In the genomic region with DNA sequence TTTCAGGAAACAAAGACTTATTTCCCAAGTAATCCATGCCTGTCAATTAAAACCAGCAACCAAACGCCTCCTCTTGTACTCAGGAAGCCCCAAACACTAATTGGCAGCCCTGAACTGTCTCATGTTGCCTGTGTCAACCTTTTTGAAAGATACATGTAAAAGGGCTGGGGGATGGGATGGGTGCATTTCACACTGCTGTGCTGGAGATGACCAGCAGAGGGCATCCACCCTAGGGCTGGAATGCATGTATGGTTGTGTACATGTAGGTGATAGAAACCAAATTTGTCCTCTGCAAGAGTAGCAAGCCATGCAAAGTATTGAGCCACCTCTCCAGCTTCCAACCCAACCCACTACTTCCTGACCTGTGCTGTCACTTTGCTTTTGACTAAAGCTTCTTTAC, we compare ENCODE assay signal across 9 mouse cellular contexts. TPM values are rescaled to one million over a fixed set of nuclear protein-coding genes. Genes with fewer than 3 reads are reported as not detected.
DNase-seq lines count a peak whose midpoint lies in the region; ATAC-seq and TF ChIP-seq lines count a peak whose summit lies in the region.
"Had no signal": no experiment of that assay in that cellular context is flagged by ENCODE, and none has a peak within 500 bp of the region (broad histone marks: within the 10 kb centered on the region; RNA-seq: fewer than 3 reads in every experiment).

No protein-coding gene starts in this region.

- H3K36me3 ChIP-seq in neural tube, embryonic 15.5 days = no peaks in the 10 kb centered on the region
- 0 out of 2 replicates have a peak, but pooled peaks cover under 1% of the 10 kb centered on the region for H3K36me3 ChIP-seq in embryonic facial prominence, embryonic 14.5 days (ENCODE audit: control insufficient read depth, insufficient read depth, low read length)
- H3K36me3 ChIP-seq in hindbrain, postnatal 0 days (ENCODE audit: insufficient read depth, low read length) = no peaks in the 10 kb centered on the region

- WGBS in neural tube, embryonic 15.5 days = 17% methylated on average over 1 of the region's 1 CpGs
- WGBS in embryonic facial prominence, embryonic 14.5 days = 12% methylated on average over 1 of the region's 1 CpGs
- WGBS in hindbrain, postnatal 0 days = 4% methylated on average over 1 of the region's 1 CpGs

- no peak overlapping the region for H3K27ac ChIP-seq in neural tube, embryonic 15.5 days (replicated peaks)
- H3K27ac ChIP-seq in embryonic facial prominence, embryonic 14.5 days (replicated peaks; ENCODE audit: low read depth, low read length) = no peak overlapping the region
- H3K27ac ChIP-seq in hindbrain, postnatal 0 days = no peak overlapping the region

- H3K4me1 ChIP-seq in neural tube, embryonic 15.5 days = peaks cover 27% of the 10 kb centered on the region
- H3K4me1 ChIP-seq in embryonic facial prominence, embryonic 14.5 days (ENCODE audit: control insufficient read depth, insufficient read depth, low read length) = peaks cover 10% of the 10 kb centered on the region; the same call in 1 of the 2 replicates
- H3K4me1 ChIP-seq in hindbrain, postnatal 0 days (ENCODE audit: insufficient read depth, low read length) = peaks cover 13% of the 10 kb centered on the region

- peak; percentile 68 for DNase-seq in neural tube, embryonic 10.5 days (ENCODE audit: extremely low spot score, low spot score)
- DNase-seq in adrenal gland, postnatal 36 days = peak; percentile 59 to 71
- DNase-seq in embryonic facial prominence, embryonic 14.5 days (ENCODE audit: low spot score) = peak; percentile 26
- DNase-seq in hindbrain, postnatal 0 days (ENCODE audit: low spot score) = peak; percentile 72
- DNase-seq in left cerebral cortex, postnatal 4 days = peak; percentile 69
- peak; percentile 26 for DNase-seq in retina, adult 2 months (ENCODE audit: low read depth, low spot score)
- peak; percentile 81 to 85 for DNase-seq in thymus, postnatal 36 days

- H3K4me3 ChIP-seq in neural tube, embryonic 15.5 days (replicated peaks) = no peak overlapping the region
- H3K4me3 ChIP-seq in embryonic facial prominence, embryonic 14.5 days (ENCODE audit: low read depth, low read length) = no peak overlapping the region
- H3K4me3 ChIP-seq in hindbrain, postnatal 0 days (ENCODE audit: low read length) = no peak overlapping the region

- no peak overlapping the region for H3K4me2 ChIP-seq in neural tube, embryonic 15.5 days
- H3K4me2 ChIP-seq in embryonic facial prominence, embryonic 14.5 days (ENCODE audit: low read depth, low read length) = no peak overlapping the region
- no peak overlapping the region for H3K4me2 ChIP-seq in hindbrain, postnatal 0 days (ENCODE audit: low read depth, low read length)

- intact Hi-C loops in left cerebral cortex, postnatal 4 days (cut with DNase I) = loop anchor here (10.0 kb wide), 1 partner anchor 301 kb away; no protein-coding TSS in a partner anchor

- H3K9ac ChIP-seq in neural tube, embryonic 15.5 days (replicated peaks) = no peak overlapping the region
- no peak overlapping the region for H3K9ac ChIP-seq in embryonic facial prominence, embryonic 14.5 days (ENCODE audit: low read depth, low read length)
- no peak overlapping the region for H3K9ac ChIP-seq in hindbrain, postnatal 0 days (replicated peaks; ENCODE audit: low read length)

- peak; percentile 86 for TF ChIP-seq CTCF in hindbrain, postnatal 0 days (IDR thresholded peaks at IDR 0.05; ENCODE audit: low read depth)

- H3K9me3 ChIP-seq in neural tube, embryonic 15.5 days (replicated peaks) = no peaks in the 10 kb centered on the region
- H3K9me3 ChIP-seq in embryonic facial prominence, embryonic 14.5 days (ENCODE audit: control insufficient read depth, low read length) = no peaks in the 10 kb centered on the region
- no peaks in the 10 kb centered on the region for H3K9me3 ChIP-seq in hindbrain, postnatal 0 days (ENCODE audit: low read length)

- H3K27me3 ChIP-seq in neural tube, embryonic 15.5 days (replicated peaks) = no peaks in the 10 kb centered on the region
- no peaks in the 10 kb centered on the region for H3K27me3 ChIP-seq in embryonic facial prominence, embryonic 14.5 days (replicated peaks; ENCODE audit: control insufficient read depth, insufficient read depth, low read length)
- H3K27me3 ChIP-seq in hindbrain, postnatal 0 days (ENCODE audit: insufficient read depth, low read length) = no peaks in the 10 kb centered on the region

- no peak for ATAC-seq in neural tube, embryonic 15.5 days (ENCODE audit: low FRiP score)
- no peak for ATAC-seq in embryonic facial prominence, embryonic 14.5 days (ENCODE audit: low read depth)
- no peak for ATAC-seq in hindbrain, postnatal 0 days

RNA-seq across cellular contexts. Expression of a gene that starts 2.4 kb away (rescaled TPM):
- polyA plus RNA-seq in neural tube, embryonic 15.5 days (2015; fragmentation: Nextera tagmentation; extraction: Ambion mirVana) = 27.2 and 27.5 TPM in 2 replicates
- 10 to 100 TPM; 23.7 to 28.0 TPM for total RNA-seq in adrenal gland, postnatal 36 days (2021)
- polyA plus RNA-seq in embryonic facial prominence, embryonic 14.5 days (2014; fragmentation: Nextera tagmentation; extraction: Ambion mirVana) = 32.6 and 35.6 TPM in 2 replicates
- 33.2 and 41.7 TPM in 2 replicates for total RNA-seq in hindbrain, postnatal 0 days (2014; rRNA removed)
- polyA plus RNA-seq in hindbrain, postnatal 0 days (2015; fragmentation: Nextera tagmentation; extraction: Ambion mirVana) = 20.6 and 20.9 TPM in 2 replicates
- 10 to 100 TPM; 39.6 to 50.3 TPM for total RNA-seq in left cerebral cortex, postnatal 4 days (2021)

RNA-seq across cellular contexts. Expression of a gene that starts 48.0 kb away (rescaled TPM):
- 1.0 and 1.1 TPM in 2 replicates for polyA plus RNA-seq in neural tube, embryonic 15.5 days (2015; fragmentation: Nextera tagmentation; extraction: Ambion mirVana)
- not detected for total RNA-seq in adrenal gland, postnatal 36 days (2021)
- 0.07 TPM in 1 of 2 replicates, not detected in the other for polyA plus RNA-seq in embryonic facial prominence, embryonic 14.5 days (2014; fragmentation: Nextera tagmentation; extraction: Ambion mirVana)
- 9.2 and 11.1 TPM in 2 replicates for total RNA-seq in hindbrain, postnatal 0 days (2014; rRNA removed)
- 1.3 TPM in 2 replicates for polyA plus RNA-seq in hindbrain, postnatal 0 days (2015; fragmentation: Nextera tagmentation; extraction: Ambion mirVana)
- 10 to 100 TPM in 1 of 2 experiments, 1 to 10 TPM in 1; 8.9 to 10.9 TPM for total RNA-seq in left cerebral cortex, postnatal 4 days (2021)
- polyA plus RNA-seq: heart, embryonic 14.5 days had no signal

Comparison
In these comparisons a context has a peak if more than half of its experiments do, and no peak if none do; other contexts are left out.
1. DNase-seq: peak in every context shown above with its lines; median percentile 83 in thymus, postnatal 36 days; 72 in hindbrain, postnatal 0 days; 69 in left cerebral cortex, postnatal 4 days; 68 in neural tube, embryonic 10.5 days; 65 in adrenal gland, postnatal 36 days; 26 in embryonic facial prominence, embryonic 14.5 days; 26 in retina, adult 2 months.
2. RNA of a gene that starts 48.0 kb away (total RNA-seq): 9.2 to 11.1 TPM in hindbrain, postnatal 0 days and 8.9 to 10.9 TPM in left cerebral cortex, postnatal 4 days; not detected in adrenal gland, postnatal 36 days; every median in the first group is over 4 times any median in the second.